Mouse (Mus musculus) C2C12 (cell line): ENCODE measurements at regions not wholly inside any gene's neighbourhood (a gene's known extent, or its start where the extent isn't known, plus 50 kb on each side); places are given as distances from the start of the nearest gene placed in this dataset.

Experiments used
- CTCF ChIP-seq: IDR thresholded peaks from one replicate; pipeline ENCODE4 v1.5.1; 2011; ENCODE audit not compliant: control insufficient read depth, insufficient read depth, insufficient read length
- MAX ChIP-seq: IDR thresholded peaks from one replicate; pipeline ENCODE4 v1.6.1; 2011; ENCODE audit warnings: mild to moderate bottlenecking, control low read depth
- USF1 ChIP-seq: IDR thresholded peaks from one replicate; pipeline ENCODE4 v1.6.1; 2011; ENCODE audit warnings: low read depth, mild to moderate bottlenecking, control low read depth, moderate library complexity

- no peak for TF ChIP-seq MAX
- no peak for TF ChIP-seq USF1
- no peak for TF ChIP-seq CTCF
These were observed 75.3 kb upstream of the Cwc22 start for GRCm38 (mm10) chr2:78021356-78021900.
